Mouse (Mus musculus) forebrain, embryonic 12.5 days (tissue): ENCODE measurements around the gene Zfp965. TPM values are rescaled to one million over a fixed set of nuclear protein-coding genes. Genes with fewer than 3 reads are reported as not detected.
"Not testable (repeated sequence)": the region's sequence is repeated elsewhere in the genome, so short reads cannot be mapped to it uniquely, and the experiment has no call there.

Experiments
- ATAC-seq: fragments of 200-750 bp; cut with Nextera tagmentation; 2 replicates; pipeline ENCODE4 v1.8.0; 2017; ENCODE audit warnings: moderate TSS enrichment; ENCODE audit not compliant: low FRiP score
- H3K27ac ChIP-seq: fragments of 300-500 bp; sonication (generic); 2 replicates; pipeline ENCODE4 v1.5.1; 2016; ENCODE audit warnings: mild to moderate bottlenecking
- H3K27me3 ChIP-seq: fragments of 300-500 bp; sonication (generic); 2 replicates; pipeline ENCODE4 v1.6.1; 2016; ENCODE audit warnings: mild to moderate bottlenecking
- H3K36me3 ChIP-seq: fragments of 300-500 bp; sonication (generic); replicated peaks from 2 replicates; pipeline ENCODE4 v1.6.1; 2016; ENCODE audit warnings: mild to moderate bottlenecking
- H3K4me1 ChIP-seq: fragments of 300-500 bp; sonication (generic); 2 replicates; pipeline ENCODE4 v1.6.1; 2016
- H3K4me2 ChIP-seq: fragments of 300-500 bp; sonication (generic); 2 replicates; pipeline ENCODE4 v1.6.1; 2016; ENCODE audit warnings: mild to moderate bottlenecking, moderate library complexity
- H3K4me3 ChIP-seq: fragments of 300-500 bp; sonication (generic); replicated peaks from 2 replicates; pipeline ENCODE4 v1.5.1; 2016; ENCODE audit warnings: mild to moderate bottlenecking
- H3K9ac ChIP-seq: fragments of 300-500 bp; sonication (generic); 2 replicates; pipeline ENCODE4 v1.6.1; 2016; ENCODE audit warnings: mild to moderate bottlenecking
- H3K9me3 ChIP-seq: fragments of 300-500 bp; sonication (generic); 2 replicates; pipeline ENCODE4 v1.6.1; 2016
- WGBS: fragments of 180-500 bp; shearing (Covaris S2); methylation state at CpG from one replicate; pipeline ENCODE4 v1.1.7; 2016; 5-methylcytosine and 5-hydroxymethylcytosine counted together
- polyA plus RNA-seq: library from polyadenylated mRNA; unstranded; fragments of >200 nt; fragmentation: Nextera tagmentation; extraction: Ambion mirVana; gene quantifications from 2 replicates; pipeline ENCODE4 v1.2.1, GENCODE M21; 2016

Zfp965 gene
- polyA plus RNA-seq: 6.1 and 8.8 TPM in 2 replicates

GRCm38 (mm10) chr2:175469685-175470084, at the start of gene Zfp965:
Gene Zfp965 (plus strand): TSS chr2:175469985.
- H3K4me3 ChIP-seq, H3K9me3 ChIP-seq, H3K9ac ChIP-seq, H3K27me3 ChIP-seq, H3K4me2 ChIP-seq, H3K36me3 ChIP-seq, ATAC-seq, H3K27ac ChIP-seq, H3K4me1 ChIP-seq: not testable (repeated sequence)
- no CpG with 5 or more reads among the region's 6 CpGs for WGBS

- no CpG with 5 or more reads among the region's 4 CpGs for WGBS
- H3K36me3 ChIP-seq, ATAC-seq: not testable (repeated sequence)
Observed at GRCm38 (mm10) chr2:175435707-175436106, 34.1 kb upstream of the Zfp965 start, which contains the start of gene Gm4724. Gene Gm4724 (minus strand): TSS chr2:175435807.

More at GRCm38 (mm10) chr2:175435707-175436106, 34.1 kb upstream of the Zfp965 start, which contains the start of gene Gm4724:
- not testable (repeated sequence) for H3K4me2 ChIP-seq, H3K9me3 ChIP-seq, H3K27ac ChIP-seq, H3K9ac ChIP-seq, H3K4me3 ChIP-seq, H3K4me1 ChIP-seq, H3K27me3 ChIP-seq

Other genes starting within 250 kb of the Zfp965 start
- 4.7 and 5.5 TPM in 2 replicates for gene Gm14440, start 194.9 kb upstream of the Zfp965 start, polyA plus RNA-seq
- 19.8 and 22.2 TPM in 2 replicates for gene Gm4631, start 131.8 kb upstream of the Zfp965 start, polyA plus RNA-seq
- 6.8 and 7.0 TPM in 2 replicates for gene Zfp968, start 97.5 kb upstream of the Zfp965 start, polyA plus RNA-seq
- 9.5 and 10.8 TPM in 2 replicates for gene Gm4724, start 34.2 kb upstream of the Zfp965 start, polyA plus RNA-seq
- gene Gm11007, start 174.0 kb downstream of the Zfp965 start, polyA plus RNA-seq: not detected in 2 replicates
- 4.4 and 7.3 TPM in 2 replicates for gene Zfp969, start 233.7 kb downstream of the Zfp965 start, polyA plus RNA-seq